Mouse (Mus musculus) limb, embryonic 11.5 days (tissue): Measurements from ENCODE around the gene Olfr981. TPM values are rescaled to one million over a fixed set of nuclear protein-coding genes. Genes with fewer than 3 reads are reported as not detected.

ENCODE experiments used
- polyA plus RNA-seq: library from polyadenylated mRNA; unstranded; fragments of >200 nt; fragmentation: Nextera tagmentation; extraction: Ambion mirVana; gene quantifications from 2 replicates; pipeline ENCODE4 v1.2.1, GENCODE M21; 2014

Gene Olfr981
- polyA plus RNA-seq, 1 experiment from 2014 or later, result not detected

Other genes starting within 250 kb of the Olfr981 start
- not detected in 2 replicates for gene Olfr968, start 238.2 kb upstream of the Olfr981 start, polyA plus RNA-seq
- not detected in 2 replicates for gene Olfr969, start 230.5 kb upstream of the Olfr981 start, polyA plus RNA-seq
- not detected in 2 replicates for gene Olfr970, start 212.6 kb upstream of the Olfr981 start, polyA plus RNA-seq
- gene Olfr971, start 184.6 kb upstream of the Olfr981 start, polyA plus RNA-seq, result not detected in 2 replicates
- not detected in 2 replicates for gene Olfr972, start 155.0 kb upstream of the Olfr981 start, polyA plus RNA-seq
- gene Olfr229, start 114.1 kb upstream of the Olfr981 start, polyA plus RNA-seq, result not detected in 2 replicates
- gene Olfr974, start 84.0 kb upstream of the Olfr981 start, polyA plus RNA-seq, result not detected in 2 replicates
- 0.09 TPM in 1 of 2 replicates, not detected in the other for gene Olfr975, start 69.4 kb upstream of the Olfr981 start, polyA plus RNA-seq
- not detected in 2 replicates for gene Olfr976, start 60.3 kb upstream of the Olfr981 start, polyA plus RNA-seq
- gene Olfr978, start 29.4 kb upstream of the Olfr981 start, polyA plus RNA-seq, result not detected in 2 replicates
- gene Olfr979, start 18.0 kb upstream of the Olfr981 start, polyA plus RNA-seq, result not detected in 2 replicates
- gene Olfr980, start 11.9 kb upstream of the Olfr981 start, polyA plus RNA-seq, result not detected in 2 replicates
- not detected in 2 replicates for gene Olfr982, start 52.4 kb downstream of the Olfr981 start, polyA plus RNA-seq
- gene Olfr983, start 72.1 kb downstream of the Olfr981 start, polyA plus RNA-seq, result not detected in 2 replicates
- gene Olfr984, start 92.7 kb downstream of the Olfr981 start, polyA plus RNA-seq, result not detected in 2 replicates
- not detected in 2 replicates for gene Olfr985, start 108.7 kb downstream of the Olfr981 start, polyA plus RNA-seq
- not detected in 2 replicates for gene Tmem225, start 126.7 kb downstream of the Olfr981 start, polyA plus RNA-seq
- gene Olfr986, start 159.5 kb downstream of the Olfr981 start, polyA plus RNA-seq, result not detected in 2 replicates
- gene Zfp202, start 170.9 kb downstream of the Olfr981 start, polyA plus RNA-seq, result 6.2 and 7.9 TPM in 2 replicates
- 0.15 and 0.35 TPM in 2 replicates for gene Scn3b, start 247.8 kb downstream of the Olfr981 start, polyA plus RNA-seq